Mouse (Mus musculus) kidney, adult 2 months (tissue): ENCODE measurements at regions not wholly inside any gene's neighbourhood (a gene's known extent, or its start where the extent isn't known, plus 50 kb on each side); places are given as distances from the start of the nearest gene placed in this dataset.

Source experiments
- DNase-seq: peaks from one replicate; pipeline ENCODE4 v3.0.0; 2021
- H3K27ac ChIP-seq: fragments of 200-500 bp; 2 replicates; pipeline ENCODE4 v1.5.1; 2012; ENCODE audit warnings: low read depth, low read length, control low read depth, inconsistent platforms; ENCODE audit not compliant: insufficient read depth
- H3K27me3 ChIP-seq: fragments of 200-500 bp; replicated peaks from 2 replicates; pipeline ENCODE4 v1.6.1; 2012; ENCODE audit warnings: mild to moderate bottlenecking, moderate library complexity, low read length, inconsistent platforms; ENCODE audit not compliant: control insufficient read depth, insufficient read depth
- H3K36me3 ChIP-seq: fragments of 200-500 bp; 2 replicates; pipeline ENCODE4 v1.6.1; 2012; ENCODE audit warnings: mild to moderate bottlenecking, moderate library complexity, low read length, inconsistent platforms; ENCODE audit not compliant: control insufficient read depth, insufficient read depth
- H3K4me1 ChIP-seq: fragments of 200-500 bp; 2 replicates; pipeline ENCODE4 v1.6.1; 2011; ENCODE audit warnings: low read length; ENCODE audit not compliant: control insufficient read depth, insufficient read depth
- H3K4me3 ChIP-seq: fragments of 200-500 bp; 2 replicates; pipeline ENCODE4 v1.5.1; 2011; ENCODE audit warnings: mild to moderate bottlenecking, low read depth, low read length, control low read depth; ENCODE audit not compliant: insufficient read depth
- CTCF ChIP-seq: fragments of 200-500 bp; conservative IDR thresholded peaks from 2 replicates; pipeline ENCODE4 v1.5.1; 2011; ENCODE audit warnings: low read depth, mild to moderate bottlenecking, control low read depth, low read length, moderate library complexity, mixed read lengths; ENCODE audit not compliant: insufficient read depth, insufficient read length
- POLR2A ChIP-seq: fragments of 200-500 bp; IDR thresholded peaks from one replicate; pipeline ENCODE4 v1.6.1; 2011; ENCODE audit warnings: low read depth, low read length, control low read depth
- WGBS: fragments of 180-500 bp; shearing (Covaris S2); methylation state at CpG from one replicate; pipeline ENCODE4 v1.1.7; 2018; 5-methylcytosine and 5-hydroxymethylcytosine counted together

- no peak overlapping the region for H3K4me3 ChIP-seq
- no peaks in the 10 kb centered on the region for H3K36me3 ChIP-seq
- 95% methylated on average over 1 of the region's 1 CpGs for WGBS
- H3K27me3 ChIP-seq = no peaks in the 10 kb centered on the region
- no peak for TF ChIP-seq POLR2A
- no peak for TF ChIP-seq CTCF
- H3K27ac ChIP-seq = no peak overlapping the region
- H3K4me1 ChIP-seq = no peaks in the 10 kb centered on the region
- no peak for DNase-seq
These were observed 50.2 kb upstream of the Gm4737 start for GRCm38 (mm10) chr16:46205114-46205513.
